Mouse (Mus musculus): ENCODE measurements around the gene Etnk1.

The Etnk1 gene

GRCm38 (mm10) chr6:143213461-143213860 lies 46.4 kb downstream of the Etnk1 start:
- no peak for DNase-seq (ENCODE audit: low spot score in 2 of 2)

- no peak for DNase-seq (ENCODE audit: low spot score in 2 of 2)
These were observed 49.2 kb downstream of the Etnk1 start for GRCm38 (mm10) chr6:143216221-143216620.

- peak in 1 of 2 experiments; percentile 47 for DNase-seq (ENCODE audit: low spot score in 2 of 2)
These were observed 52.3 kb downstream of the Etnk1 start for GRCm38 (mm10) chr6:143219347-143219746.

GRCm38 (mm10) chr6:143221245-143221644 lies 54.2 kb downstream of the Etnk1 start:
- no peak for DNase-seq (ENCODE audit: low spot score in 2 of 2)

GRCm38 (mm10) chr6:143224057-143224456 lies 57.0 kb downstream of the Etnk1 start:
- no peak for DNase-seq (ENCODE audit: low spot score in 2 of 2)

- no peak for DNase-seq (ENCODE audit: low spot score in 2 of 2)
These were observed 57.9 kb downstream of the Etnk1 start for GRCm38 (mm10) chr6:143224885-143225284.

- no peak for DNase-seq (ENCODE audit: low spot score in 2 of 2)
These were observed 61.7 kb downstream of the Etnk1 start for GRCm38 (mm10) chr6:143228696-143229095.

GRCm38 (mm10) chr6:143229906-143230305 lies 62.9 kb downstream of the Etnk1 start:
- no peak for DNase-seq (ENCODE audit: low spot score in 2 of 2)

- no peak for DNase-seq (ENCODE audit: low spot score in 2 of 2)
These were observed 63.9 kb downstream of the Etnk1 start for GRCm38 (mm10) chr6:143230888-143231287.

GRCm38 (mm10) chr6:143232718-143233117 lies 65.7 kb downstream of the Etnk1 start:
- no peak for DNase-seq (ENCODE audit: low spot score in 2 of 2)

GRCm38 (mm10) chr6:143234868-143235267 lies 67.8 kb downstream of the Etnk1 start:
- no peak for DNase-seq (ENCODE audit: low spot score in 2 of 2)

GRCm38 (mm10) chr6:143239362-143240074 lies 72.5 kb downstream of the Etnk1 start:
- no peak for DNase-seq (ENCODE audit: low spot score in 2 of 2)

- DNase-seq (ENCODE audit: low spot score in 2 of 2) = no peak
These were observed 76.2 kb downstream of the Etnk1 start for GRCm38 (mm10) chr6:143243191-143243590.

- DNase-seq (ENCODE audit: low spot score in 2 of 2) = no peak
These were observed 90.9 kb downstream of the Etnk1 start for GRCm38 (mm10) chr6:143257921-143258320.

GRCm38 (mm10) chr6:143259169-143259629 lies 92.2 kb downstream of the Etnk1 start:
- no peak for DNase-seq (ENCODE audit: low spot score in 2 of 2)

GRCm38 (mm10) chr6:143259870-143260559 lies 93.0 kb downstream of the Etnk1 start:
- no peak for DNase-seq (ENCODE audit: low spot score in 2 of 2)

- no peak for DNase-seq (ENCODE audit: low spot score in 2 of 2)
These were observed 93.7 kb downstream of the Etnk1 start for GRCm38 (mm10) chr6:143260560-143261288.

GRCm38 (mm10) chr6:143261289-143261665 lies 94.3 kb downstream of the Etnk1 start:
- no peak for DNase-seq (ENCODE audit: low spot score in 2 of 2)

- no peak for DNase-seq (ENCODE audit: low spot score in 2 of 2)
These were observed 98.5 kb downstream of the Etnk1 start for GRCm38 (mm10) chr6:143265482-143265881.

GRCm38 (mm10) chr6:143279222-143279621 lies 112.2 kb downstream of the Etnk1 start:
- no peak for DNase-seq (ENCODE audit: low spot score in 2 of 2)
